Mouse (Mus musculus) cortical plate, adult 2 months (tissue): ENCODE measurements around the gene Fgfr2.

Experiments
- CTCF ChIP-seq: fragments of 200-500 bp; IDR thresholded peaks from 2 replicates; pipeline ENCODE4 v1.5.1; 2011; ENCODE audit warnings: mild to moderate bottlenecking, control low read depth, low read length; ENCODE audit not compliant: insufficient read depth; ENCODE audit errors: extremely low read depth
- POLR2A ChIP-seq: fragments of 200-500 bp; IDR thresholded peaks from 2 replicates; pipeline ENCODE4 v1.6.1; 2011; ENCODE audit warnings: mild to moderate bottlenecking, low read length, control low read depth; ENCODE audit not compliant: insufficient read depth; ENCODE audit errors: extremely low read depth

DNA sequence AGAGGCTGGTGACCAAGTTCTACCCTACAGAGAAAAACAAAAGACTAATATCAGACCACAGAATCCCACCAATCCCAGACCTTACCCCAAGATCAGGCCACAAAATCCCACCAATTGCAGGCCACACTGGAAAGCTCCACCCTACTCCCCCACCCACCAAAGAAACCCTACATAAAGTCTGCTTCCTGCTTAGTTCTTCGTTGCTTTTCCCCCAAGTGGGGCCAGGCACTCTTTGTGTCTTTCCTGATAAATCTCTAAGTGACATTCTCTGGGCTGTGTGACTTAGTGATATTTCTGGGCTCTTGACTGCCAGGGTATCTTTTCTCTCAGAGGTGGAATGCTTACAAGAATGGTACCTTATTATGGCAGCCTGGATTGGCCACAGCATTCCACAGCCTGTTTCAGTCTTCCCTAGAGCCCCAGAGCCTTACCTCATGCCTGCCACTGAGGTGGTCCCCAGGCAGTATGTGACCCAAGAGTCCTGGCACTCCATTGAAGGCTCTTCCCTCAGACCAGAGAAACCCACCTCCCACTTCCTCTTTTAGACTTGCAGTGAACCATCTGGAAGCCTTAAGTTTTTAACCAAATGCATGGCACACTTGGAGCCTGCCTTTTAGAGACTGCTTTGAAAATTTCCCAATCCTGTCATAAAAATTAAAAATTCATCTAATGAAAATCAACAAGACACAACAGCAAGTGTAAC, 742.4 kb downstream of the Fgfr2 start:
- no peak for TF ChIP-seq POLR2A
- no peak for TF ChIP-seq CTCF
